ENCODE assay signal across 16 mouse cellular contexts in genomic region chr3:101897377-101897974, GRCm38 (mm10). TPM values are rescaled to one million over a fixed set of nuclear protein-coding genes. Genes with fewer than 3 reads are reported as not detected.
A peak's percentile ranks its signal among the peaks of the same experiment; 100 is the strongest.
DNase-seq lines count a peak whose midpoint lies in the region; ATAC-seq and TF ChIP-seq lines count a peak whose summit lies in the region.
"Had no signal": no experiment of that assay in that cellular context is flagged by ENCODE, and none has a peak within 500 bp of the region (broad histone marks: within the 10 kb centered on the region; RNA-seq: fewer than 3 reads in every experiment).

No protein-coding gene starts in this region.

- H3K4me2 ChIP-seq in hindbrain, embryonic 12.5 days (replicated peaks) = no peak overlapping the region
- no peak overlapping the region for H3K4me2 ChIP-seq in hindbrain, embryonic 11.5 days (replicated peaks; ENCODE audit: low read depth, low read length)
- H3K4me2 ChIP-seq in midbrain, embryonic 14.5 days (ENCODE audit: low read length) = no peak overlapping the region
- H3K4me2 ChIP-seq in midbrain, postnatal 0 days (ENCODE audit: low read depth, low read length, poor library complexity, severe bottlenecking) = no peak overlapping the region
- H3K4me2 ChIP-seq: heart, embryonic 12.5 days; liver, embryonic 12.5 days had no signal

- no peak for ATAC-seq in cerebellum, adult (ENCODE audit: insufficient number of reproducible peaks, low FRiP score, low TSS enrichment)
- ATAC-seq in hindbrain, embryonic 12.5 days (ENCODE audit: low FRiP score) = no peak
- ATAC-seq in hindbrain, embryonic 11.5 days (ENCODE audit: low FRiP score) = no peak
- ATAC-seq in midbrain, embryonic 14.5 days (ENCODE audit: low FRiP score, low TSS enrichment) = no peak
- no peak for ATAC-seq in midbrain, postnatal 0 days (ENCODE audit: low FRiP score)
- ATAC-seq: intestine, postnatal 0 days; liver, embryonic 12.5 days had no signal

- no peak for TF ChIP-seq CTCF in midbrain, postnatal 0 days (IDR thresholded peaks at IDR 0.05)

- H3K4me3 ChIP-seq in hindbrain, embryonic 12.5 days = no peak overlapping the region
- H3K4me3 ChIP-seq in hindbrain, embryonic 11.5 days (ENCODE audit: low read depth, low read length) = no peak overlapping the region
- H3K4me3 ChIP-seq in midbrain, embryonic 14.5 days (replicated peaks; ENCODE audit: low read depth, low read length) = no peak overlapping the region
- H3K4me3 ChIP-seq in midbrain, postnatal 0 days (ENCODE audit: low read depth, low read length) = no peak overlapping the region
- H3K4me3 ChIP-seq: embryonic facial prominence, embryonic 10.5 days; heart, embryonic 12.5 days; layer of hippocampus, adult 2 months; liver, embryonic 12.5 days had no signal

- DNase-seq in cerebellum, postnatal 10 days = peak; percentile 50 to 59
- no peak for DNase-seq in hindbrain, embryonic 11.5 days (ENCODE audit: low spot score)
- peak; percentile 27 for DNase-seq in midbrain, embryonic 14.5 days
- DNase-seq in midbrain, postnatal 0 days (ENCODE audit: low spot score) = no peak
- DNase-seq in lung, postnatal 25 days (ENCODE audit: low spot score) = no peak

- H3K27me3 ChIP-seq in hindbrain, embryonic 12.5 days = no peaks in the 10 kb centered on the region
- no peaks in the 10 kb centered on the region for H3K27me3 ChIP-seq in hindbrain, embryonic 11.5 days (ENCODE audit: control insufficient read depth, insufficient read depth, low read length)
- no peaks in the 10 kb centered on the region for H3K27me3 ChIP-seq in midbrain, embryonic 14.5 days (ENCODE audit: control insufficient read depth, insufficient read depth, low read length)
- no peaks in the 10 kb centered on the region for H3K27me3 ChIP-seq in midbrain, postnatal 0 days (ENCODE audit: insufficient read depth, low read length)
- H3K27me3 ChIP-seq: heart, embryonic 12.5 days; liver, embryonic 12.5 days had no signal

- H3K36me3 ChIP-seq in hindbrain, embryonic 12.5 days = no peaks in the 10 kb centered on the region
- no peaks in the 10 kb centered on the region for H3K36me3 ChIP-seq in hindbrain, embryonic 11.5 days (ENCODE audit: control insufficient read depth, insufficient read depth, low read length)
- 0 out of 2 replicates have a peak, but pooled peaks cover 3% of the 10 kb centered on the region for H3K36me3 ChIP-seq in midbrain, embryonic 14.5 days (ENCODE audit: control insufficient read depth, insufficient read depth, low read length)
- no peaks in the 10 kb centered on the region for H3K36me3 ChIP-seq in midbrain, postnatal 0 days (ENCODE audit: insufficient read depth, low read length)
- H3K36me3 ChIP-seq: embryonic facial prominence, embryonic 10.5 days; liver, embryonic 12.5 days had no signal

- no peak overlapping the region for H3K9ac ChIP-seq in hindbrain, embryonic 12.5 days
- H3K9ac ChIP-seq in hindbrain, embryonic 11.5 days (ENCODE audit: low read depth, low read length) = no peak overlapping the region
- H3K9ac ChIP-seq in midbrain, embryonic 14.5 days (replicated peaks; ENCODE audit: low read length) = no peak overlapping the region; the same call in 1 of the 2 replicates
- no peak overlapping the region for H3K9ac ChIP-seq in midbrain, postnatal 0 days (replicated peaks; ENCODE audit: low read length, poor library complexity, severe bottlenecking)
- H3K9ac ChIP-seq: heart, embryonic 12.5 days; liver, embryonic 12.5 days had no signal

- 85% methylated on average over 15 of the region's 15 CpGs for WGBS in hindbrain, embryonic 12.5 days
- 89% methylated on average over 15 of the region's 15 CpGs for WGBS in hindbrain, embryonic 11.5 days
- 83% methylated on average over 15 of the region's 15 CpGs for WGBS in midbrain, embryonic 14.5 days
- WGBS in midbrain, postnatal 0 days = 78% methylated on average over 15 of the region's 15 CpGs

- no peaks in the 10 kb centered on the region for H3K9me3 ChIP-seq in hindbrain, embryonic 12.5 days (replicated peaks)
- H3K9me3 ChIP-seq in hindbrain, embryonic 11.5 days (ENCODE audit: control insufficient read depth, low read length) = no peaks in the 10 kb centered on the region
- no peaks in the 10 kb centered on the region for H3K9me3 ChIP-seq in midbrain, embryonic 14.5 days (ENCODE audit: control insufficient read depth, low read length)
- H3K9me3 ChIP-seq in midbrain, postnatal 0 days (ENCODE audit: low read length) = no peaks in the 10 kb centered on the region
- H3K9me3 ChIP-seq: embryonic facial prominence, embryonic 10.5 days; heart, embryonic 12.5 days; liver, embryonic 12.5 days had no signal

- peaks cover under 1% of the 10 kb centered on the region; the same call in 1 of the 2 replicates for H3K4me1 ChIP-seq in hindbrain, embryonic 12.5 days
- no peaks in the 10 kb centered on the region for H3K4me1 ChIP-seq in hindbrain, embryonic 11.5 days (replicated peaks; ENCODE audit: control insufficient read depth, insufficient read depth, low read length)
- no peaks in the 10 kb centered on the region for H3K4me1 ChIP-seq in midbrain, embryonic 14.5 days (ENCODE audit: control insufficient read depth, insufficient read depth, low read length)
- H3K4me1 ChIP-seq in midbrain, postnatal 0 days (ENCODE audit: insufficient read depth, low read length) = no peaks in the 10 kb centered on the region
- H3K4me1 ChIP-seq: liver, embryonic 12.5 days had no signal

- peak overlapping the region; percentile 68 for H3K27ac ChIP-seq in hindbrain, embryonic 12.5 days
- no peak overlapping the region for H3K27ac ChIP-seq in hindbrain, embryonic 11.5 days (ENCODE audit: low read depth, low read length)
- peak overlapping the region; percentile 39 for H3K27ac ChIP-seq in midbrain, embryonic 14.5 days (replicated peaks; ENCODE audit: low read depth, low read length)
- no peak overlapping the region for H3K27ac ChIP-seq in midbrain, postnatal 0 days (ENCODE audit: low read depth, low read length)
- H3K27ac ChIP-seq: embryonic facial prominence, embryonic 10.5 days; layer of hippocampus, adult 2 months; liver, embryonic 12.5 days had no signal

RNA-seq across cellular contexts. Expression of gene Slc22a15, which starts 26.8 kb away (rescaled TPM):
- 9.3 and 10.4 TPM in 2 replicates for polyA plus RNA-seq in hindbrain, embryonic 12.5 days (2016; fragmentation: Nextera tagmentation; extraction: Ambion mirVana)
- 8.4 and 10.1 TPM in 2 replicates for polyA plus RNA-seq in hindbrain, embryonic 11.5 days (2014; fragmentation: Nextera tagmentation; extraction: Ambion mirVana)
- polyA plus RNA-seq in midbrain, embryonic 14.5 days (2014; fragmentation: Nextera tagmentation; extraction: Ambion mirVana) = 7.9 and 8.8 TPM in 2 replicates
- 13.2 and 13.5 TPM in 2 replicates for total RNA-seq in midbrain, postnatal 0 days (2014; rRNA removed)
- polyA plus RNA-seq in midbrain, postnatal 0 days (2015; fragmentation: Nextera tagmentation; extraction: Ambion mirVana) = 5.6 and 6.2 TPM in 2 replicates

RNA-seq across cellular contexts. Expression of gene Mab21l3, which starts 48.7 kb away (rescaled TPM):
- 0.71 and 0.72 TPM in 2 replicates for polyA plus RNA-seq in hindbrain, embryonic 12.5 days (2016; fragmentation: Nextera tagmentation; extraction: Ambion mirVana)
- polyA plus RNA-seq in hindbrain, embryonic 11.5 days (2014; fragmentation: Nextera tagmentation; extraction: Ambion mirVana) = 0.31 and 0.59 TPM in 2 replicates
- polyA plus RNA-seq in midbrain, embryonic 14.5 days (2014; fragmentation: Nextera tagmentation; extraction: Ambion mirVana) = 0.23 TPM in 1 of 2 replicates, not detected in the other
- total RNA-seq in midbrain, postnatal 0 days (2014; rRNA removed) = 0.22 and 0.33 TPM in 2 replicates
- polyA plus RNA-seq in midbrain, postnatal 0 days (2015; fragmentation: Nextera tagmentation; extraction: Ambion mirVana) = not detected in 2 replicates
- total RNA-seq: gastrocnemius, postnatal 14 days; megakaryocyte progenitor cell, adult 5-6 weeks; monocyte, adult 5-6 weeks had no signal
- polyA plus RNA-seq: activated CD4-positive, CD25-positive, alpha-beta regulatory T cell, adult 4 months had no signal

Comparison
In these comparisons a context has a peak if more than half of its experiments do, and no peak if none do; other contexts are left out.
1. DNase-seq: peak in cerebellum, postnatal 10 days (2 of 2) and midbrain, embryonic 14.5 days (single experiment); none in hindbrain, embryonic 11.5 days (single experiment), midbrain, postnatal 0 days (single experiment) and lung, postnatal 25 days (single experiment).
2. H3K27ac ChIP-seq: peak in hindbrain, embryonic 12.5 days (single experiment) and midbrain, embryonic 14.5 days (single experiment); none in hindbrain, embryonic 11.5 days (single experiment) and midbrain, postnatal 0 days (single experiment).